Mouse (Mus musculus) heart, embryonic 11.5 days (tissue): Measurements from ENCODE around the gene 2900026A02Rik. TPM values are rescaled to one million over a fixed set of nuclear protein-coding genes. Genes with fewer than 3 reads are reported as not detected.

Source experiments
- ATAC-seq: fragments of 200-750 bp; cut with Nextera tagmentation; replicated peaks from 2 replicates; pipeline ENCODE4 v1.8.0; 2017; ENCODE audit warnings: moderate library complexity; ENCODE audit not compliant: insufficient number of reproducible peaks, low FRiP score, low TSS enrichment
- H3K27ac ChIP-seq: fragments of 300-500 bp; sonication (generic); 2 replicates; pipeline ENCODE4 v1.5.1; 2014; ENCODE audit warnings: mild to moderate bottlenecking, low read depth, low read length
- H3K27me3 ChIP-seq: fragments of 300-500 bp; sonication (generic); 2 replicates; pipeline ENCODE4 v1.6.1; 2014; ENCODE audit warnings: mild to moderate bottlenecking, low read length, mixed read lengths; ENCODE audit not compliant: control insufficient read depth, insufficient read depth
- H3K36me3 ChIP-seq: fragments of 300-500 bp; sonication (generic); 2 replicates; pipeline ENCODE4 v1.6.1; 2014; ENCODE audit warnings: mild to moderate bottlenecking, low read length, moderate library complexity, mixed read lengths; ENCODE audit not compliant: control insufficient read depth, insufficient read depth
- H3K4me1 ChIP-seq: fragments of 300-500 bp; sonication (generic); 2 replicates; pipeline ENCODE4 v1.6.1; 2014; ENCODE audit warnings: low read length; ENCODE audit not compliant: control insufficient read depth, insufficient read depth
- H3K4me2 ChIP-seq: fragments of 300-500 bp; sonication (generic); 2 replicates; pipeline ENCODE4 v1.6.1; 2014; ENCODE audit warnings: mild to moderate bottlenecking, moderate library complexity
- H3K4me3 ChIP-seq: fragments of 300-500 bp; sonication (generic); 2 replicates; pipeline ENCODE4 v1.5.1; 2014; ENCODE audit warnings: low read depth, low read length
- H3K9ac ChIP-seq: fragments of 300-500 bp; sonication (generic); 2 replicates; pipeline ENCODE4 v1.6.1; 2014; ENCODE audit warnings: mild to moderate bottlenecking, low read depth, low read length, moderate library complexity
- H3K9me3 ChIP-seq: fragments of 300-500 bp; sonication (generic); replicated peaks from 2 replicates; pipeline ENCODE4 v1.6.1; 2016; ENCODE audit warnings: low read length; ENCODE audit not compliant: control insufficient read depth
- WGBS: fragments of 180-500 bp; shearing (Covaris S2); extraction: QIAGEN DNeasy Blood & Tissue Kit; methylation state at CpG from one replicate; pipeline ENCODE4 v1.1.7; 2014; ENCODE audit not compliant: insufficient replicate concordance; 5-methylcytosine and 5-hydroxymethylcytosine counted together
- polyA plus RNA-seq: library from polyadenylated mRNA; unstranded; fragments of >200 nt; fragmentation: Nextera tagmentation; extraction: Ambion mirVana; gene quantifications from 2 replicates; pipeline ENCODE4 v1.2.1, GENCODE M21; 2014

2900026A02Rik gene
- polyA plus RNA-seq, 1 experiment from 2014 or later, result 7.0 TPM

- no peak overlapping the region for H3K9ac ChIP-seq
- H3K36me3 ChIP-seq, result no peaks in the 10 kb centered on the region
- H3K27ac ChIP-seq, result peak overlapping the region; percentile 54; the same call in 1 of the 2 replicates
- H3K27me3 ChIP-seq, result no peaks in the 10 kb centered on the region
- 0 out of 2 replicates have a peak, but pooled peaks have one; percentile 27 for ATAC-seq
- 11% methylated on average over 12 of the region's 12 CpGs for WGBS
- no peaks in the 10 kb centered on the region for H3K9me3 ChIP-seq
- H3K4me3 ChIP-seq, result no peak overlapping the region
- peaks cover 58% of the 10 kb centered on the region for H3K4me1 ChIP-seq
- peak overlapping the region; percentile 23 for H3K4me2 ChIP-seq
Observed at GRCm38 (mm10) chr5:113122326-113123054, 98.5 kb downstream of the 2900026A02Rik start.

GRCm38 (mm10) chr5:113121591-113121875 lies 99.5 kb downstream of the 2900026A02Rik start:
- Histone ChIP-seq H3K4me1 (peaks cover 54% of the 10 kb centered on the region), H3K9ac (no peak overlapping the region), H3K36me3 (no peaks in the 10 kb centered on the region), H3K4me2 (no peak overlapping the region), H3K27me3 (no peaks in the 10 kb centered on the region), H3K9me3 (no peaks in the 10 kb centered on the region), H3K27ac (no peak overlapping the region; the same call in 1 of the 2 replicates), H3K4me3 (no peak overlapping the region)
- WGBS, result 71% methylated on average over 6 of the region's 6 CpGs
- ATAC-seq, result no peak

- Histone ChIP-seq H3K4me3 (no peak overlapping the region), H3K4me2 (0 out of 2 replicates have a peak overlapping the region, but pooled peaks have one; percentile 9), H3K4me1 (peaks cover 59% of the 10 kb centered on the region), H3K9me3 (no peaks in the 10 kb centered on the region), H3K27ac (no peak overlapping the region; the same call in 1 of the 2 replicates), H3K9ac (0 out of 2 replicates have a peak overlapping the region, but pooled peaks have one; percentile 44), H3K27me3 (no peaks in the 10 kb centered on the region), H3K36me3 (no peaks in the 10 kb centered on the region)
- no peak for ATAC-seq
- 28% methylated on average over 15 of the region's 15 CpGs for WGBS
Observed at GRCm38 (mm10) chr5:113120741-113121590, 100.1 kb downstream of the 2900026A02Rik start.

GRCm38 (mm10) chr5:113119861-113120465 lies 101.1 kb downstream of the 2900026A02Rik start:
- ATAC-seq, result no peak
- peaks cover 68% of the 10 kb centered on the region for H3K4me1 ChIP-seq
- 0 out of 2 replicates have a peak overlapping the region, but pooled peaks have one; percentile 3 for H3K27ac ChIP-seq
- H3K9me3 ChIP-seq, result no peaks in the 10 kb centered on the region
- 30% methylated on average over 13 of the region's 13 CpGs for WGBS
- no peaks in the 10 kb centered on the region for H3K27me3 ChIP-seq
- no peak overlapping the region for H3K4me3 ChIP-seq
- H3K36me3 ChIP-seq, result no peaks in the 10 kb centered on the region
- peak overlapping the region; percentile 52 for H3K9ac ChIP-seq
- peak overlapping the region; percentile 9; the same call in 1 of the 2 replicates for H3K4me2 ChIP-seq

GRCm38 (mm10) chr5:113119291-113119690 lies 101.7 kb downstream of the 2900026A02Rik start:
- Histone ChIP-seq H3K27me3 (no peaks in the 10 kb centered on the region), H3K4me1 (peaks cover 73% of the 10 kb centered on the region), H3K4me2 (no peak overlapping the region; the same call in 1 of the 2 replicates), H3K9me3 (no peaks in the 10 kb centered on the region), H3K27ac (0 out of 2 replicates have a peak overlapping the region, but pooled peaks have one; percentile 3), H3K4me3 (no peak overlapping the region), H3K9ac (peak overlapping the region; percentile 40; the same call in 1 of the 2 replicates), H3K36me3 (no peaks in the 10 kb centered on the region)
- 55% methylated on average over 9 of the region's 9 CpGs for WGBS
- ATAC-seq, result no peak

GRCm38 (mm10) chr5:113118695-113119094 lies 102.3 kb downstream of the 2900026A02Rik start:
- no peak overlapping the region for H3K27ac ChIP-seq
- no peaks in the 10 kb centered on the region for H3K27me3 ChIP-seq
- peaks cover 78% of the 10 kb centered on the region for H3K4me1 ChIP-seq
- no peak overlapping the region for H3K9ac ChIP-seq
- WGBS, result 31% methylated on average over 6 of the region's 6 CpGs
- no peaks in the 10 kb centered on the region for H3K9me3 ChIP-seq
- no peaks in the 10 kb centered on the region for H3K36me3 ChIP-seq
- no peak for ATAC-seq
- H3K4me2 ChIP-seq, result no peak overlapping the region
- no peak overlapping the region for H3K4me3 ChIP-seq

GRCm38 (mm10) chr5:113117361-113117760 lies 103.7 kb downstream of the 2900026A02Rik start:
- WGBS, result 77% methylated on average over 5 of the region's 5 CpGs

GRCm38 (mm10) chr5:113115896-113116295 lies 105.1 kb downstream of the 2900026A02Rik start:
- Histone ChIP-seq H3K4me2 (no peak overlapping the region), H3K9me3 (no peaks in the 10 kb centered on the region), H3K27ac (peak overlapping the region; percentile 98; the same call in 1 of the 2 replicates), H3K4me1 (peaks cover 76% of the 10 kb centered on the region), H3K36me3 (no peaks in the 10 kb centered on the region), H3K27me3 (no peaks in the 10 kb centered on the region), H3K9ac (no peak overlapping the region), H3K4me3 (no peak overlapping the region)
- WGBS, result 51% methylated on average over 10 of the region's 10 CpGs
- ATAC-seq, result no peak

More at GRCm38 (mm10) chr5:113117361-113117760, 103.7 kb downstream of the 2900026A02Rik start:
- H3K4me2 ChIP-seq, result no peak overlapping the region
- no peak overlapping the region for H3K9ac ChIP-seq
- H3K27me3 ChIP-seq, result no peaks in the 10 kb centered on the region
- ATAC-seq, result no peak
- H3K4me1 ChIP-seq, result peaks cover 79% of the 10 kb centered on the region
- H3K9me3 ChIP-seq, result no peaks in the 10 kb centered on the region
- no peak overlapping the region for H3K4me3 ChIP-seq
- no peaks in the 10 kb centered on the region for H3K36me3 ChIP-seq
- H3K27ac ChIP-seq, result no peak overlapping the region
